8 mouse cellular contexts compared by ENCODE assay signal in the genomic region with DNA sequence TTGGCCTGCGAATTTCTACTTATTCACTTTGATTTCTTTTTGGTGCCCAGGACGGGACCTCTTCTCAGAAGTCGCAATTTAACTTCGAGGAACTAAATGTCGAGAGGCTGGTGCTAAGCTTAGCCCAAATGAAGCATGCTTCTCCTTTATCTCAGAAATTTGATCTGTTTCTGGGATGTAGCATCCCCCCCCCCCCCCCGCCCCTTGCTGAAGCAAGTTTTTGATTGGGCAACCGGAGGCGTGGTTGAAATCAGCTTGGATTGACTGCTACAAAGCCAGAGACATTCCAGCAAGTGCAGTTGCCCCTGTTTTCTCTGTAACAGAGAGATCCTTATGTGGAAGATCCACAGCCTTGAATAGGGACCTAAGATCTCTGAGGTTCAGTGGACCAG. TPM values are rescaled to one million over a fixed set of nuclear protein-coding genes. Genes with fewer than 3 reads are reported as not detected.
DNase-seq lines count a peak whose midpoint lies in the region; ATAC-seq lines count a peak whose summit lies in the region.

No protein-coding gene starts in this region.

- no peak for ATAC-seq in hindbrain, embryonic 15.5 days (ENCODE audit: low FRiP score, low read depth)
- no peak for ATAC-seq in midbrain, embryonic 15.5 days (replicated peaks)

- peaks cover 41% of the 10 kb centered on the region for H3K36me3 ChIP-seq in heart, embryonic 10.5 days
- peaks cover 50% of the 10 kb centered on the region for H3K36me3 ChIP-seq in hindbrain, embryonic 15.5 days
- peaks cover 42% of the 10 kb centered on the region; the same call in 1 of the 2 replicates for H3K36me3 ChIP-seq in midbrain, embryonic 15.5 days (replicated peaks)

- no peaks in the 10 kb centered on the region for H3K9me3 ChIP-seq in heart, embryonic 10.5 days
- H3K9me3 ChIP-seq in hindbrain, embryonic 15.5 days, result no peaks in the 10 kb centered on the region
- H3K9me3 ChIP-seq in midbrain, embryonic 15.5 days, result no peaks in the 10 kb centered on the region

- no peak overlapping the region for H3K9ac ChIP-seq in hindbrain, embryonic 15.5 days
- peak overlapping the region; percentile 20; the same call in 1 of the 2 replicates for H3K9ac ChIP-seq in midbrain, embryonic 15.5 days

- WGBS in heart, embryonic 10.5 days, result 28% methylated on average over 8 of the region's 8 CpGs
- 32% methylated on average over 8 of the region's 8 CpGs for WGBS in hindbrain, embryonic 15.5 days
- 25% methylated on average over 8 of the region's 8 CpGs for WGBS in midbrain, embryonic 15.5 days

- no peak for DNase-seq in heart, embryonic 10.5 days (ENCODE audit: low spot score)
- DNase-seq in heart, adult 9 months (ENCODE audit: low spot score in 2 of 2), result no peak
- DNase-seq in ZHBTc4 (ENCODE audit: low read depth, low spot score), result peak; percentile 20
- no peak for DNase-seq in layer of hippocampus, adult 9-10 months (ENCODE audit: low spot score)
- no peak for DNase-seq in kidney, adult 11 months
- no peak for DNase-seq in layer of hippocampus, postnatal 25 days (ENCODE audit: extremely low spot score in 1 of 2, low spot score in 1 of 2)

- peak overlapping the region; percentile 60 for H3K4me3 ChIP-seq in heart, embryonic 10.5 days
- no peak overlapping the region for H3K4me3 ChIP-seq in hindbrain, embryonic 15.5 days
- peak overlapping the region; percentile 23 for H3K4me3 ChIP-seq in midbrain, embryonic 15.5 days

- H3K27me3 ChIP-seq in heart, embryonic 10.5 days (ENCODE audit: insufficient read depth, poor library complexity, severe bottlenecking), result peaks cover 26% of the 10 kb centered on the region
- H3K27me3 ChIP-seq in hindbrain, embryonic 15.5 days, result no peaks in the 10 kb centered on the region
- no peaks in the 10 kb centered on the region for H3K27me3 ChIP-seq in midbrain, embryonic 15.5 days (replicated peaks)

- peaks cover 10% of the 10 kb centered on the region for H3K4me1 ChIP-seq in heart, embryonic 10.5 days
- no peaks in the 10 kb centered on the region for H3K4me1 ChIP-seq in hindbrain, embryonic 15.5 days (replicated peaks)
- H3K4me1 ChIP-seq in midbrain, embryonic 15.5 days, result no peaks in the 10 kb centered on the region

- H3K27ac ChIP-seq in heart, embryonic 10.5 days, result peak overlapping the region; percentile 79
- no peak overlapping the region for H3K27ac ChIP-seq in hindbrain, embryonic 15.5 days (replicated peaks)
- no peak overlapping the region for H3K27ac ChIP-seq in midbrain, embryonic 15.5 days

- peak overlapping the region; percentile 42 for H3K4me2 ChIP-seq in hindbrain, embryonic 15.5 days
- peak overlapping the region; percentile 36 for H3K4me2 ChIP-seq in midbrain, embryonic 15.5 days

RNA-seq across cellular contexts. Expression of a gene that starts 22.8 kb away (rescaled TPM):
- 10.1 and 14.9 TPM in 2 replicates for polyA plus RNA-seq in heart, embryonic 10.5 days (2016; fragmentation: Nextera tagmentation; extraction: Ambion mirVana)
- 6.5 and 7.8 TPM in 2 replicates for polyA plus RNA-seq in hindbrain, embryonic 15.5 days (2015; fragmentation: Nextera tagmentation; extraction: Ambion mirVana)
- 6.9 and 7.4 TPM in 2 replicates for polyA plus RNA-seq in midbrain, embryonic 15.5 days (2015; fragmentation: Nextera tagmentation; extraction: Ambion mirVana)
- total RNA-seq in layer of hippocampus, postnatal 25 days (2021), result 1 to 10 TPM; 6.0 to 7.1 TPM

RNA-seq across cellular contexts. Expression of a gene that starts 22.8 kb away (rescaled TPM):
- 16.0 and 17.5 TPM in 2 replicates for polyA plus RNA-seq in heart, embryonic 10.5 days (2016; fragmentation: Nextera tagmentation; extraction: Ambion mirVana)
- polyA plus RNA-seq in hindbrain, embryonic 15.5 days (2015; fragmentation: Nextera tagmentation; extraction: Ambion mirVana), result 12.9 and 13.9 TPM in 2 replicates
- 12.8 and 14.2 TPM in 2 replicates for polyA plus RNA-seq in midbrain, embryonic 15.5 days (2015; fragmentation: Nextera tagmentation; extraction: Ambion mirVana)
- total RNA-seq in layer of hippocampus, postnatal 25 days (2021), result 10 to 100 TPM; 15.5 to 19.5 TPM

RNA-seq across cellular contexts. Expression of a gene that starts 40.6 kb away (rescaled TPM):
- polyA plus RNA-seq in heart, embryonic 10.5 days (2016; fragmentation: Nextera tagmentation; extraction: Ambion mirVana), result 7.7 and 7.9 TPM in 2 replicates
- polyA plus RNA-seq in hindbrain, embryonic 15.5 days (2015; fragmentation: Nextera tagmentation; extraction: Ambion mirVana), result 8.3 and 8.4 TPM in 2 replicates
- 7.8 and 10.4 TPM in 2 replicates for polyA plus RNA-seq in midbrain, embryonic 15.5 days (2015; fragmentation: Nextera tagmentation; extraction: Ambion mirVana)
- total RNA-seq in layer of hippocampus, postnatal 25 days (2021), result 10 to 100 TPM; 18.3 to 21.5 TPM

RNA-seq across cellular contexts. Expression of a gene that starts 52.0 kb away (rescaled TPM):
- polyA plus RNA-seq in heart, embryonic 10.5 days (2016; fragmentation: Nextera tagmentation; extraction: Ambion mirVana), result 0.05 and 0.31 TPM in 2 replicates
- 0.12 and 0.14 TPM in 2 replicates for polyA plus RNA-seq in hindbrain, embryonic 15.5 days (2015; fragmentation: Nextera tagmentation; extraction: Ambion mirVana)
- polyA plus RNA-seq in midbrain, embryonic 15.5 days (2015; fragmentation: Nextera tagmentation; extraction: Ambion mirVana), result 0.04 and 0.06 TPM in 2 replicates
- total RNA-seq in layer of hippocampus, postnatal 25 days (2021), result under 1 TPM; 0.05 to 0.52 TPM

RNA-seq across cellular contexts. Expression of a gene that starts 55.4 kb away (rescaled TPM):
- 9.2 and 13.7 TPM in 2 replicates for polyA plus RNA-seq in heart, embryonic 10.5 days (2016; fragmentation: Nextera tagmentation; extraction: Ambion mirVana)
- polyA plus RNA-seq in hindbrain, embryonic 15.5 days (2015; fragmentation: Nextera tagmentation; extraction: Ambion mirVana), result 16.0 and 16.4 TPM in 2 replicates
- 14.4 and 16.7 TPM in 2 replicates for polyA plus RNA-seq in midbrain, embryonic 15.5 days (2015; fragmentation: Nextera tagmentation; extraction: Ambion mirVana)
- 10 to 100 TPM; 38.4 to 44.5 TPM for total RNA-seq in layer of hippocampus, postnatal 25 days (2021)
